Mouse (Mus musculus) bone marrow, adult 2 months (tissue): Measurements from ENCODE around the gene Pkp4.

ENCODE experiments used
- CTCF ChIP-seq: fragments of 200-500 bp; IDR thresholded peaks from 2 replicates; pipeline ENCODE4 v1.5.1; 2011; ENCODE audit warnings: low read length, control low read depth; ENCODE audit not compliant: control insufficient read depth, insufficient read depth
- POLR2A ChIP-seq: fragments of 200-500 bp; IDR thresholded peaks from 2 replicates; pipeline ENCODE4 v1.6.1; 2011; ENCODE audit warnings: low read depth, mild to moderate bottlenecking, control low read depth, low read length, borderline replicate concordance; ENCODE audit not compliant: control insufficient read depth

- TF ChIP-seq CTCF (no peak), POLR2A (no peak)
Observed at GRCm38 (mm10) chr2:59170593-59170992, 9.9 kb downstream of the Pkp4 start.
